ENCODE assay signal across 25 mouse cellular contexts in genomic region chr1:54866131-54866530, GRCm38 (mm10).
A peak's percentile ranks its signal among the peaks of the same experiment; 100 is the strongest.
DNase-seq lines count a peak whose midpoint lies in the region; ATAC-seq and TF ChIP-seq lines count a peak whose summit lies in the region.
"Had no signal": no experiment of that assay in that cellular context is flagged by ENCODE, and none has a peak within 500 bp of the region (broad histone marks: within the 10 kb centered on the region; RNA-seq: fewer than 3 reads in every experiment).

No protein-coding gene starts in this region.

- H3K9me3 ChIP-seq in heart, embryonic 11.5 days (replicated peaks; ENCODE audit: control insufficient read depth, low read length): no peaks in the 10 kb centered on the region
- H3K9me3 ChIP-seq: embryonic facial prominence, embryonic 12.5 days; hindbrain, embryonic 10.5 days; limb, embryonic 13.5 days; liver, embryonic 12.5 days had no signal

- no peak for TF ChIP-seq CTCF in gastrocnemius, adult 2 months (IDR thresholded peaks at IDR 0.05)
- no peak for TF ChIP-seq CTCF in bone marrow, adult 2 months (IDR thresholded peaks at IDR 0.05; ENCODE audit: control insufficient read depth, insufficient read depth, low read length)

- no peaks in the 10 kb centered on the region for H3K27me3 ChIP-seq in heart, embryonic 11.5 days (ENCODE audit: control insufficient read depth, insufficient read depth, low read length)
- H3K27me3 ChIP-seq: embryonic facial prominence, embryonic 12.5 days; limb, embryonic 13.5 days; liver, embryonic 12.5 days had no signal

- H3K4me2 ChIP-seq in heart, embryonic 11.5 days: no peak overlapping the region
- H3K4me2 ChIP-seq: embryonic facial prominence, embryonic 12.5 days; limb, embryonic 13.5 days; liver, embryonic 12.5 days had no signal

- intact Hi-C loops in gastrocnemius, adult 2 months (cut with DNase I): no loop called here
- intact Hi-C loops in gastrocnemius, postnatal 36 days (cut with DNase I): no loop called here

- no peak for TF ChIP-seq POLR2A in bone marrow, adult 2 months (IDR thresholded peaks at IDR 0.05; ENCODE audit: borderline replicate concordance, control insufficient read depth, low read depth, low read length)

- no peak for DNase-seq in gastrocnemius, adult 2 months
- no peak for DNase-seq in gastrocnemius, postnatal 36 days
- DNase-seq in thymus, postnatal 0 days (ENCODE audit: low spot score): peak; percentile 43
- DNase-seq in thymus, postnatal 25 days: no peak
- DNase-seq in naive thymus-derived CD4-positive, alpha-beta T cell, adult 2 months (ENCODE audit: low read depth): peak; percentile 69
- no peak for DNase-seq in urinary bladder, adult 2 months (ENCODE audit: low spot score)
- DNase-seq: adrenal gland, adult 8-10 months; cerebellum, adult 8-10 months; cerebellum, postnatal 25 days; heart, postnatal 14 days; kidney, adult 11 months; kidney, postnatal 25 days; liver, postnatal 0 days; lung, postnatal 4 days; midbrain, embryonic 14.5 days; thymus, postnatal 36 days had no signal

- no peak for ATAC-seq in heart, embryonic 11.5 days (replicated peaks; ENCODE audit: insufficient number of reproducible peaks, low FRiP score, low TSS enrichment)
- ATAC-seq: forebrain, embryonic 14.5 days; hindbrain, postnatal 0 days; liver, embryonic 12.5 days; liver, postnatal 0 days had no signal

- no peak overlapping the region for H3K9ac ChIP-seq in heart, embryonic 11.5 days (ENCODE audit: low read depth, low read length)
- H3K9ac ChIP-seq: embryonic facial prominence, embryonic 12.5 days; limb, embryonic 13.5 days; liver, embryonic 12.5 days; liver, postnatal 0 days had no signal

- H3K27ac ChIP-seq in gastrocnemius, adult 2 months: 0 out of 2 replicates have a peak overlapping the region, but pooled peaks have one; percentile 12
- peak overlapping the region; percentile 53; the same call in 1 of the 2 replicates for H3K27ac ChIP-seq in bone marrow, adult 2 months (ENCODE audit: control insufficient read depth, insufficient read depth, low read depth, low read length, poor library complexity)
- H3K27ac ChIP-seq in heart, embryonic 11.5 days (ENCODE audit: low read depth, low read length): no peak overlapping the region
- H3K27ac ChIP-seq: hindbrain, postnatal 0 days; limb, embryonic 13.5 days; liver, embryonic 12.5 days had no signal

- no peak overlapping the region for H3K4me3 ChIP-seq in gastrocnemius, adult 2 months
- no peak overlapping the region for H3K4me3 ChIP-seq in bone marrow, adult 2 months (replicated peaks; ENCODE audit: control insufficient read depth, low read depth, low read length)
- no peak overlapping the region for H3K4me3 ChIP-seq in heart, embryonic 11.5 days (ENCODE audit: low read depth, low read length)
- H3K4me3 ChIP-seq: embryonic facial prominence, embryonic 12.5 days; hindbrain, embryonic 10.5 days; layer of hippocampus, adult 2 months; limb, embryonic 13.5 days; liver, embryonic 12.5 days had no signal

- H3K36me3 ChIP-seq in heart, embryonic 11.5 days (ENCODE audit: control insufficient read depth, insufficient read depth, low read length): no peaks in the 10 kb centered on the region
- H3K36me3 ChIP-seq: embryonic facial prominence, embryonic 12.5 days; hindbrain, embryonic 10.5 days; limb, embryonic 13.5 days; liver, embryonic 12.5 days had no signal

- peaks cover 11% of the 10 kb centered on the region for H3K4me1 ChIP-seq in bone marrow, adult 2 months (ENCODE audit: control insufficient read depth, insufficient read depth, low read length)
- peaks cover 7% of the 10 kb centered on the region; the same call in 1 of the 2 replicates for H3K4me1 ChIP-seq in heart, embryonic 11.5 days (ENCODE audit: control insufficient read depth, insufficient read depth, low read length)

- WGBS in bone marrow, adult 2 months: 60% methylated on average over 3 of the region's 3 CpGs
- WGBS in heart, embryonic 11.5 days (ENCODE audit: insufficient replicate concordance): 65% methylated on average over 3 of the region's 3 CpGs

Comparison
In these comparisons a context has a peak if more than half of its experiments do, and no peak if none do; other contexts are left out.
1. DNase-seq: peak in thymus, postnatal 0 days (single experiment) and naive thymus-derived CD4-positive, alpha-beta T cell, adult 2 months (single experiment); none in gastrocnemius, adult 2 months (single experiment), gastrocnemius, postnatal 36 days (0 of 2), thymus, postnatal 25 days (single experiment) and urinary bladder, adult 2 months (single experiment).